ENCODE assay signal across 18 mouse cellular contexts in genomic region chr10:24631122-24631521, GRCm38 (mm10). TPM values are rescaled to one million over a fixed set of nuclear protein-coding genes. Genes with fewer than 3 reads are reported as not detected.
DNase-seq lines count a peak whose midpoint lies in the region; ATAC-seq and TF ChIP-seq lines count a peak whose summit lies in the region.
"Had no signal": no experiment of that assay in that cellular context is flagged by ENCODE, and none has a peak within 500 bp of the region (broad histone marks: within the 10 kb centered on the region; RNA-seq: fewer than 3 reads in every experiment).

No protein-coding gene starts in this region.

- DNase-seq in heart, adult 11 months = peak; percentile 46
- DNase-seq in midbrain, embryonic 11.5 days (ENCODE audit: low spot score, missing footprints) = no peak
- DNase-seq in midbrain, postnatal 0 days (ENCODE audit: low spot score) = no peak
- no peak for DNase-seq in adrenal gland, postnatal 4 days (ENCODE audit: low spot score in 2 of 2)
- DNase-seq: gastrocnemius, postnatal 25 days; kidney, adult 11 months had no signal

- peaks cover 8% of the 10 kb centered on the region for H3K4me1 ChIP-seq in heart, embryonic 11.5 days (ENCODE audit: control insufficient read depth, insufficient read depth, low read length)
- no peaks in the 10 kb centered on the region for H3K4me1 ChIP-seq in midbrain, embryonic 11.5 days (ENCODE audit: control insufficient read depth, insufficient read depth, low read length)
- H3K4me1 ChIP-seq in midbrain, postnatal 0 days (ENCODE audit: insufficient read depth, low read length) = no peaks in the 10 kb centered on the region
- no peaks in the 10 kb centered on the region for H3K4me1 ChIP-seq in midbrain, embryonic 16.5 days (ENCODE audit: control insufficient read depth, insufficient read depth, low read length)
- H3K4me1 ChIP-seq in neural tube, embryonic 14.5 days (ENCODE audit: control insufficient read depth, insufficient read depth, low read length) = no peaks in the 10 kb centered on the region

- H3K36me3 ChIP-seq in heart, embryonic 11.5 days (ENCODE audit: control insufficient read depth, insufficient read depth, low read length) = no peaks in the 10 kb centered on the region
- H3K36me3 ChIP-seq in midbrain, embryonic 11.5 days (ENCODE audit: control insufficient read depth, insufficient read depth, low read length) = no peaks in the 10 kb centered on the region
- H3K36me3 ChIP-seq in midbrain, postnatal 0 days (ENCODE audit: insufficient read depth, low read length) = no peaks in the 10 kb centered on the region
- H3K36me3 ChIP-seq in midbrain, embryonic 16.5 days (ENCODE audit: control insufficient read depth, insufficient read depth, low read length) = no peaks in the 10 kb centered on the region
- H3K36me3 ChIP-seq in neural tube, embryonic 14.5 days (ENCODE audit: control insufficient read depth, insufficient read depth, low read length) = no peaks in the 10 kb centered on the region
- H3K36me3 ChIP-seq: heart, embryonic 13.5 days; limb, embryonic 13.5 days; lung, embryonic 15.5 days had no signal

- H3K9me3 ChIP-seq in heart, embryonic 11.5 days (replicated peaks; ENCODE audit: control insufficient read depth, low read length) = no peaks in the 10 kb centered on the region
- H3K9me3 ChIP-seq in midbrain, embryonic 11.5 days (ENCODE audit: control insufficient read depth, low read length) = no peaks in the 10 kb centered on the region
- no peaks in the 10 kb centered on the region for H3K9me3 ChIP-seq in midbrain, postnatal 0 days (ENCODE audit: low read length)
- H3K9me3 ChIP-seq in midbrain, embryonic 16.5 days (replicated peaks; ENCODE audit: control insufficient read depth, low read length, poor library complexity, severe bottlenecking) = no peaks in the 10 kb centered on the region
- no peaks in the 10 kb centered on the region for H3K9me3 ChIP-seq in neural tube, embryonic 14.5 days (ENCODE audit: control insufficient read depth, low read length)
- H3K9me3 ChIP-seq: heart, embryonic 13.5 days; limb, embryonic 13.5 days; lung, embryonic 15.5 days had no signal

- H3K4me3 ChIP-seq in heart, embryonic 11.5 days (ENCODE audit: low read depth, low read length) = no peak overlapping the region
- no peak overlapping the region for H3K4me3 ChIP-seq in midbrain, embryonic 11.5 days (ENCODE audit: low read depth, low read length)
- H3K4me3 ChIP-seq in midbrain, postnatal 0 days (ENCODE audit: low read depth, low read length) = no peak overlapping the region
- no peak overlapping the region for H3K4me3 ChIP-seq in midbrain, embryonic 16.5 days (ENCODE audit: low read depth, low read length)
- H3K4me3 ChIP-seq in neural tube, embryonic 14.5 days (ENCODE audit: low read depth, low read length) = no peak overlapping the region
- H3K4me3 ChIP-seq: erythroblast, embryonic 14.5 days; heart, adult 2 months; heart, embryonic 13.5 days; layer of hippocampus, adult 2 months; limb, embryonic 13.5 days; lung, embryonic 15.5 days had no signal

- H3K9ac ChIP-seq in heart, embryonic 11.5 days (ENCODE audit: low read depth, low read length) = no peak overlapping the region
- H3K9ac ChIP-seq in midbrain, embryonic 11.5 days (ENCODE audit: low read length) = no peak overlapping the region
- H3K9ac ChIP-seq in midbrain, postnatal 0 days (replicated peaks; ENCODE audit: low read length, poor library complexity, severe bottlenecking) = no peak overlapping the region
- no peak overlapping the region for H3K9ac ChIP-seq in midbrain, embryonic 16.5 days (ENCODE audit: low read depth, low read length)
- no peak overlapping the region for H3K9ac ChIP-seq in neural tube, embryonic 14.5 days (replicated peaks; ENCODE audit: low read depth, low read length)
- H3K9ac ChIP-seq: heart, embryonic 13.5 days; limb, embryonic 13.5 days; lung, embryonic 15.5 days had no signal

- H3K27ac ChIP-seq in heart, embryonic 11.5 days (ENCODE audit: low read depth, low read length) = no peak overlapping the region
- no peak overlapping the region for H3K27ac ChIP-seq in midbrain, embryonic 11.5 days (ENCODE audit: low read depth, low read length)
- no peak overlapping the region for H3K27ac ChIP-seq in midbrain, postnatal 0 days (ENCODE audit: low read depth, low read length)
- H3K27ac ChIP-seq in midbrain, embryonic 16.5 days (ENCODE audit: low read length) = no peak overlapping the region
- H3K27ac ChIP-seq in neural tube, embryonic 14.5 days (ENCODE audit: low read depth, low read length) = no peak overlapping the region
- H3K27ac ChIP-seq: heart, adult 2 months; heart, embryonic 13.5 days; layer of hippocampus, adult 2 months; limb, embryonic 13.5 days; lung, embryonic 15.5 days had no signal

- 90% methylated on average over 5 of the region's 5 CpGs for WGBS in heart, embryonic 11.5 days (ENCODE audit: insufficient replicate concordance)
- 91% methylated on average over 5 of the region's 5 CpGs for WGBS in midbrain, embryonic 11.5 days
- WGBS in midbrain, postnatal 0 days = 93% methylated on average over 5 of the region's 5 CpGs
- WGBS in midbrain, embryonic 16.5 days = 89% methylated on average over 5 of the region's 5 CpGs
- WGBS in neural tube, embryonic 14.5 days = 93% methylated on average over 5 of the region's 5 CpGs

- H3K27me3 ChIP-seq in heart, embryonic 11.5 days (ENCODE audit: control insufficient read depth, insufficient read depth, low read length) = no peaks in the 10 kb centered on the region
- H3K27me3 ChIP-seq in midbrain, embryonic 11.5 days (ENCODE audit: control insufficient read depth, insufficient read depth, low read length) = no peaks in the 10 kb centered on the region
- H3K27me3 ChIP-seq in midbrain, postnatal 0 days (ENCODE audit: insufficient read depth, low read length) = no peaks in the 10 kb centered on the region
- H3K27me3 ChIP-seq in midbrain, embryonic 16.5 days (ENCODE audit: control insufficient read depth, insufficient read depth, low read depth, low read length) = no peaks in the 10 kb centered on the region
- H3K27me3 ChIP-seq in neural tube, embryonic 14.5 days (ENCODE audit: control insufficient read depth, insufficient read depth, low read length) = no peaks in the 10 kb centered on the region
- H3K27me3 ChIP-seq: heart, embryonic 13.5 days; limb, embryonic 13.5 days; lung, embryonic 15.5 days had no signal

- H3K4me2 ChIP-seq in heart, embryonic 11.5 days = no peak overlapping the region
- no peak overlapping the region for H3K4me2 ChIP-seq in midbrain, embryonic 11.5 days
- no peak overlapping the region for H3K4me2 ChIP-seq in midbrain, postnatal 0 days (ENCODE audit: low read depth, low read length, poor library complexity, severe bottlenecking)
- H3K4me2 ChIP-seq in midbrain, embryonic 16.5 days (ENCODE audit: low read length) = no peak overlapping the region
- H3K4me2 ChIP-seq in neural tube, embryonic 14.5 days (ENCODE audit: low read depth, low read length) = no peak overlapping the region

- ATAC-seq in heart, embryonic 11.5 days (replicated peaks; ENCODE audit: insufficient number of reproducible peaks, low FRiP score, low TSS enrichment) = no peak
- ATAC-seq in midbrain, embryonic 11.5 days (ENCODE audit: low FRiP score) = peak; percentile 25; the same call in 1 of the 2 replicates
- no peak; the same call in 1 of the 2 replicates for ATAC-seq in midbrain, postnatal 0 days (ENCODE audit: low FRiP score)
- ATAC-seq in midbrain, embryonic 16.5 days = 0 out of 2 replicates have a peak, but pooled peaks have one; percentile 50
- peak; percentile 28; the same call in 1 of the 2 replicates for ATAC-seq in neural tube, embryonic 14.5 days (ENCODE audit: low read depth)

- no peak for TF ChIP-seq CTCF in midbrain, postnatal 0 days (IDR thresholded peaks at IDR 0.05)

RNA-seq across cellular contexts. Expression of gene Ccn2, which starts 35.9 kb away (rescaled TPM):
- polyA plus RNA-seq in heart, embryonic 11.5 days (2014; fragmentation: Nextera tagmentation; extraction: Ambion mirVana) = 25.2 and 26.4 TPM in 2 replicates
- 3.2 and 3.8 TPM in 2 replicates for polyA plus RNA-seq in midbrain, embryonic 11.5 days (2014; fragmentation: Nextera tagmentation; extraction: Ambion mirVana)
- 10.0 and 16.2 TPM in 2 replicates for total RNA-seq in midbrain, postnatal 0 days (2014; rRNA removed)
- polyA plus RNA-seq in midbrain, postnatal 0 days (2015; fragmentation: Nextera tagmentation; extraction: Ambion mirVana) = 2.3 and 3.7 TPM in 2 replicates
- polyA plus RNA-seq in midbrain, embryonic 16.5 days (2015; fragmentation: Nextera tagmentation; extraction: Ambion mirVana) = 2.0 and 3.6 TPM in 2 replicates
- polyA plus RNA-seq in neural tube, embryonic 14.5 days (2014; fragmentation: Nextera tagmentation; extraction: Ambion mirVana) = 0.84 and 1.6 TPM in 2 replicates
- 10 to 100 TPM; 20.8 to 24.8 TPM for total RNA-seq in adrenal gland, postnatal 4 days (2021)
- total RNA-seq: common myeloid progenitor, adult 5-6 weeks; hematopoietic stem cell, adult 5-6 weeks had no signal
- polyA plus RNA-seq: erythroblast, embryonic 14.5 days; inflammation-experienced regulatory T-cells, adult 6 months had no signal

Comparison
In these comparisons a context has a peak if more than half of its experiments do, and no peak if none do; other contexts are left out.
1. ATAC-seq: peak in midbrain, embryonic 11.5 days (single experiment), midbrain, embryonic 16.5 days (single experiment) and neural tube, embryonic 14.5 days (single experiment); none in heart, embryonic 11.5 days (single experiment) and midbrain, postnatal 0 days (single experiment).